8 mouse cellular contexts compared by ENCODE assay signal in genomic region chr9:119706700-119707099, GRCm38 (mm10). TPM values are rescaled to one million over a fixed set of nuclear protein-coding genes. Genes with fewer than 3 reads are reported as not detected.
A peak's percentile ranks its signal among the peaks of the same experiment; 100 is the strongest.
DNase-seq lines count a peak whose midpoint lies in the region; ATAC-seq and TF ChIP-seq lines count a peak whose summit lies in the region.
"Had no signal": no experiment of that assay in that cellular context is flagged by ENCODE, and none has a peak within 500 bp of the region (broad histone marks: within the 10 kb centered on the region; RNA-seq: fewer than 3 reads in every experiment).

No protein-coding gene starts in this region.

- no peak for TF ChIP-seq EP300 in heart, postnatal 0 days (IDR thresholded peaks at IDR 0.05; ENCODE audit: low read depth)

- H3K27ac ChIP-seq in heart, postnatal 0 days (ENCODE audit: low read depth): no peak overlapping the region
- H3K27ac ChIP-seq in limb, embryonic 13.5 days: no peak overlapping the region
- H3K27ac ChIP-seq: embryonic facial prominence, embryonic 13.5 days had no signal

- no peak overlapping the region for H3K4me2 ChIP-seq in heart, postnatal 0 days (ENCODE audit: low read depth, low read length)
- no peak overlapping the region for H3K4me2 ChIP-seq in limb, embryonic 13.5 days (replicated peaks)
- H3K4me2 ChIP-seq: embryonic facial prominence, embryonic 13.5 days had no signal

- H3K4me3 ChIP-seq in heart, postnatal 0 days (ENCODE audit: low read depth, low read length): no peak overlapping the region
- H3K4me3 ChIP-seq in limb, embryonic 13.5 days: no peak overlapping the region
- H3K4me3 ChIP-seq: embryonic facial prominence, embryonic 13.5 days had no signal

- no peaks in the 10 kb centered on the region for H3K9me3 ChIP-seq in heart, postnatal 0 days (replicated peaks; ENCODE audit: control insufficient read depth, low read length)
- H3K9me3 ChIP-seq in limb, embryonic 13.5 days: no peaks in the 10 kb centered on the region
- H3K9me3 ChIP-seq: embryonic facial prominence, embryonic 13.5 days had no signal

- WGBS in heart, postnatal 0 days: 13% methylated on average over 6 of the region's 6 CpGs
- 12% methylated on average over 6 of the region's 6 CpGs for WGBS in limb, embryonic 13.5 days

- DNase-seq in spleen, postnatal 4 days (ENCODE audit: low spot score in 2 of 2): peak; percentile 31 to 72
- DNase-seq in spleen, adult 18-20 months: no peak
- peak; percentile 50 to 60 for DNase-seq in adrenal gland, postnatal 4 days (ENCODE audit: low spot score in 2 of 2)
- peak; percentile 67 for DNase-seq in heart, postnatal 0 days (ENCODE audit: low spot score)
- DNase-seq in retina, postnatal 7 days (ENCODE audit: low read depth, low spot score): peak; percentile 9
- no peak for DNase-seq in cerebellum, adult 9-10 months

- peak; percentile 62; the same call in 1 of the 2 replicates for ATAC-seq in heart, postnatal 0 days (ENCODE audit: insufficient read depth, low read depth)
- peak; percentile 79; the same call in 1 of the 2 replicates for ATAC-seq in limb, embryonic 13.5 days (ENCODE audit: low FRiP score, low read depth)

- H3K27me3 ChIP-seq in heart, postnatal 0 days (ENCODE audit: control insufficient read depth, insufficient read depth, low read length): no peaks in the 10 kb centered on the region
- no peaks in the 10 kb centered on the region for H3K27me3 ChIP-seq in limb, embryonic 13.5 days
- H3K27me3 ChIP-seq: embryonic facial prominence, embryonic 13.5 days had no signal

- no peak for TF ChIP-seq CTCF in heart, postnatal 0 days (IDR thresholded peaks at IDR 0.05; ENCODE audit: low read depth)

- no peaks in the 10 kb centered on the region for H3K36me3 ChIP-seq in heart, postnatal 0 days (replicated peaks; ENCODE audit: control insufficient read depth, insufficient read depth, low read length)
- H3K36me3 ChIP-seq in limb, embryonic 13.5 days: no peaks in the 10 kb centered on the region
- H3K36me3 ChIP-seq: embryonic facial prominence, embryonic 13.5 days had no signal

- H3K4me1 ChIP-seq in heart, postnatal 0 days (ENCODE audit: control insufficient read depth, insufficient read depth): no peaks in the 10 kb centered on the region
- no peaks in the 10 kb centered on the region for H3K4me1 ChIP-seq in limb, embryonic 13.5 days
- H3K4me1 ChIP-seq: embryonic facial prominence, embryonic 13.5 days had no signal

- H3K9ac ChIP-seq in heart, postnatal 0 days (replicated peaks; ENCODE audit: low read depth, low read length): no peak overlapping the region
- no peak overlapping the region for H3K9ac ChIP-seq in limb, embryonic 13.5 days
- H3K9ac ChIP-seq: embryonic facial prominence, embryonic 13.5 days had no signal

RNA-seq across cellular contexts. Expression of gene Scn10a, which starts 12.4 kb away (rescaled TPM):
- under 1 TPM in 1 of 2 experiments, not detected in 1; 0.08 TPM for total RNA-seq in adrenal gland, postnatal 4 days (2021)
- 0.65 and 2.0 TPM in 2 replicates for total RNA-seq in heart, postnatal 0 days (2014; rRNA removed; ENCODE audit: low replicate concordance)
- polyA plus RNA-seq in heart, postnatal 0 days (2015; fragmentation: Nextera tagmentation; extraction: Ambion mirVana): 2.0 and 2.1 TPM in 2 replicates
- polyA plus RNA-seq in limb, embryonic 13.5 days (2015; fragmentation: Nextera tagmentation; extraction: Ambion mirVana): 0.04 TPM in 1 of 2 replicates, not detected in the other
- polyA plus RNA-seq: embryonic facial prominence, embryonic 13.5 days had no signal

Comparison
In these comparisons a context has a peak if more than half of its experiments do, and no peak if none do; other contexts are left out.
1. DNase-seq: peak in spleen, postnatal 4 days (2 of 2), adrenal gland, postnatal 4 days (2 of 2), heart, postnatal 0 days (single experiment) and retina, postnatal 7 days (single experiment); none in spleen, adult 18-20 months (0 of 2) and cerebellum, adult 9-10 months (single experiment).